Mouse (Mus musculus) frontal cortex, postnatal 25 days (tissue): ENCODE measurements around the gene Ext2.

Experiments
- DNase-seq, 2 experiments: peaks; one replicate each; pipeline ENCODE4 v3.0.0; 2022; ENCODE audit warnings: low spot score in 2 of 2

Ext2 gene

DNA sequence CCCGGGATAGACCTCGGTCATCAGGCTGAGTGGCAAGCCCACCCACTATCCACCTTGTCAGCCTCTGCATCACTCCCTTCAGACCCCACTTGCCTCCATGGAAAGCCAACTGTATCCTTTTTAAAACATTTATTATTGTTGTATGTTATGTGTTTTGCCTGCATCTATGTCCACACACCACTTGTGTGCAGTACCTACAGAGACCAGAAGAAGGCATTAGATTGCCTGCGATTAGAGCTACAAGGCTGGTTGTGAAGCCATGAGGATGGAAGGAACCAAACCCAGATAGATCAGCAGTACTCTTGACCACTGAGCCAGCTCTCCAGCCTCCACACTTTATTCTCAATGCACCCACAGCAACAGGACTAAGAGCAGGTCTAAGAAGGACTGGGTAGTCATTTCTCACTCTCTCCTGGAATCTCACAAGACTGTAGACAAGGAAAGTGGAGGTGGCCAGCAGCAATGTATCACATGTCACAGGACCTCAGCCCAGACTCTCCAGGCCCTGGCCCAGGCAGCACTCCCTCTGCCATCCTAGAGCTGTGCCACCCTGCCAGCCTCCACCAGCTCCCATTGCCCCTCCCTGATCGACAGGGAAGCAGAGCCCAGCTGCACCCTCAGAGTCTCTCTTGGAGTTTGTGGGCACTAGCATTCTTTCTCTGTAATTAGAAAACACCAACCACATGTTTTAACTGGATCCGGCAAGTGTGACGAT lies 15.7 kb downstream of the Ext2 start:
- DNase-seq: no peak

DNA sequence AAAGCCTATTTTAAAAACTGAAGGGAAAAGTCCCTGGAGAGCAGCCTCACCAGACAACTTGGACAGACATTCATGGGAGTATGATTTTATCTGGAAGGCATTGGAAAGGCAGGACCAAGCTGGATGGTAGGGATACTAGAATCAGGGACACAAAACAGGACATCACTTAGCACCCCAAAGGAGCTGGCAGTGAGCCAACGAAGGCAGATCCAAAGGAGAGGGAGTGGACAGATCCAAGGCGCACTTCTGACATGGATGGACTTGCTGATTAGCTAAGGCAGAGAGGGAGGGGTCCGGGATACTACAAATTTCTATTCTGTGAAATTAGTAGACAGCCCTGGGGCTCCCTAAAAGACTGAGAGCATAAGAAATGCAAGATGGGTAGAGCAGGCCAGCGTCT lies 16.8 kb downstream of the Ext2 start:
- DNase-seq: no peak

DNA sequence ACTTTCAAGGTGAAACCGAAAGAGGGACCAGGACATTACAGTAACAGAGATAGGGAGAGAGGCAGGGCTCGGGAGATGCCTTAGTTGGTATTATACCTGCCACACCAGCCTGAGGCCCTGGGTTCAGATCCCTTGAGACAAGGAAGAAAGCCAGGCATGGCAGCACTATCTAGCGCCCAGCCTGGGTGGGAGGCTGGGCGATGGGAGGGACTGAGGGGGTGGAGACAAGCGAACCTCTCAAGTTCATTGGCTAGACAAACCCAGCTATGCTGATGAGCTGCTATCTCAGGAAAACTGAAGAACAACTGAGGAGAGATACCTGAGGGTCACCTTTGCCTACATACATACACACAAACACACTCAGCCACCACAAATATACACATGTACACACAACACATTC lies 17.3 kb downstream of the Ext2 start:
- no peak for DNase-seq

DNA sequence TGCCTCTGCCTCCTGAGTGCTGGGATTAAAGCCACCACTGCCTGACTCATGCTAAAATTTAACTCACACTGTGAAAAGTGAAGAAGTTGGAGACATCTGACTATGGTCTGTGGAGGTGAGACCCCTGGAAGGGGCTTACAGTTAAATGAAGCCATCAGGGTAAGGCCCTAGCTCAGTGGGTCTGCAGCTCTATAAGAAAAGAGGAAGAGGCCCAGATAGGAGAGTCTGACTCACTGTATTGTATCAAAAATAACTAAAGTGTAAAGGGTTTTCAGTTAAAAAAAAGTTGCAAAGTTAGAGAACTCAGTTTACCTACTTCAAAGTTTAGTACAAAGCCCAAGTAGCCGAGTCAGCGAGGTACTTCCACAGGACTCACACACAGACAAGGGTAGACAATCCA lies 19.4 kb downstream of the Ext2 start:
- no peak for DNase-seq

DNA sequence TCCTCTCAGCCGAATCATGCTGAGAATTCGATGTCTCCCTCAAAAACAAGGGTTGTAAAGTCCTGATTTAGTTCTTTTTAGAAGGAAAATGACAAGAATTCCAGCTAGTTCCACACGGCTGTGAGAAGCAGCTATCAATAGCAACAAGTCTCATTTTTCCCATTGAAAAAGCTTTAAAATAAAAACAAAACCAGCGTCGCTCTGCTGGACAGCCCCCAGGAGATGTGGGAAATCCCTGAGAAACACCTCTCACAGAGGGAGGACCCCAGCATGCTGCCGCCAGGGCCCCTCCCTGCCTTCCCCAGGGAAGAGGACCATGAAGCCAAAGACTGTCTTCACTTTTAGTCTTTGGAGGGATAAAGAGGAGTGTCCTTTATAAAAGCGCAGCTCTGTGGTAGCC lies 21.3 kb downstream of the Ext2 start:
- DNase-seq: no peak

DNA sequence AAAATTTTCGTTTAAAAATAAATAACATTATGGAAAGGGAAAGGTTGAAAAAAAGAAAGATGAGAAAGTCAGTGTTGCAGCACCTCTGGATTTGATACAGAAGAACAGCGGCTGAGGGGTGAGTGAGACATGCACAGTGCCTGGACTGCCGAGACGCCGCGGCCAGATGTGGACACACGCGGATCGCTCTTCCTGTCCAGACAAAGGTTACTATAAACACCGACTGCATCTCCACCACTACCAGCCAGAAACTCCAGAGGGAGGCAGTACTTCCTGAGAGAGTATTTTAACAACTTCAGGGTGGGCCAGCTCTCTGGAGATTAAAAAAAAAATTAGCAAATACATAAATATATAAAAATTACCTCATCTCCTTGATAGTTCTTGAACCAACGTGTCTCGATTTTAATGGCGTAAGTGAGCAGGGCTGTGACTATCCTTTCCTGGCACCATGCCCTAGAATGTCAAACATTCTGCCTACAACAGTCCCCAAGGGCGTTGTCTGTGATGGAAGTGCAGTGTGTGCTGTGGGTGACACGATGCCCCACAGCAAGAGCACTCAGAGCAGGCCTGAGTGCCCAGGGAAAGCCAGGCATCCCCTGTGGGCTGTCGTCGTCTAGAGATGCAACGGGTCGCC lies 25.1 kb downstream of the Ext2 start:
- no peak for DNase-seq

DNA sequence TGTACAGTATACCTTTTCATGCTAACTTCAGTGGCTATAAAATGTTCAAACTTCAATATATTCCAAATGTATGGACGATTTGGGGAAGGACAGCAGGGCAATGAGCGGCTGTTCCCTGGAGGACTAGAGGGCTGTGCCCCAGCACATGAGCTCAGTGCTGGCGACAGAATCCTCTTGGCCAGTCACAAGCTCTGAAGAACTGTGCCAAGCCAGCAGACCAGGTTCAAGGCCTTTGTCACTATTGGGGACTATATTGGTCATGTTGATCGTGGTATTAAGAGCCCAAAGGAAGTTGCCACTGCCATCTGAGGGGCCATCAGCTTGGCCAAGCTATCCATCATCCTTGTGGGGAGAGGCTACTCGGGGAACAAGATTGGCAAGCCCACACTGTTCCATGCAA lies 28.0 kb downstream of the Ext2 start:
- DNase-seq: no peak

DNA sequence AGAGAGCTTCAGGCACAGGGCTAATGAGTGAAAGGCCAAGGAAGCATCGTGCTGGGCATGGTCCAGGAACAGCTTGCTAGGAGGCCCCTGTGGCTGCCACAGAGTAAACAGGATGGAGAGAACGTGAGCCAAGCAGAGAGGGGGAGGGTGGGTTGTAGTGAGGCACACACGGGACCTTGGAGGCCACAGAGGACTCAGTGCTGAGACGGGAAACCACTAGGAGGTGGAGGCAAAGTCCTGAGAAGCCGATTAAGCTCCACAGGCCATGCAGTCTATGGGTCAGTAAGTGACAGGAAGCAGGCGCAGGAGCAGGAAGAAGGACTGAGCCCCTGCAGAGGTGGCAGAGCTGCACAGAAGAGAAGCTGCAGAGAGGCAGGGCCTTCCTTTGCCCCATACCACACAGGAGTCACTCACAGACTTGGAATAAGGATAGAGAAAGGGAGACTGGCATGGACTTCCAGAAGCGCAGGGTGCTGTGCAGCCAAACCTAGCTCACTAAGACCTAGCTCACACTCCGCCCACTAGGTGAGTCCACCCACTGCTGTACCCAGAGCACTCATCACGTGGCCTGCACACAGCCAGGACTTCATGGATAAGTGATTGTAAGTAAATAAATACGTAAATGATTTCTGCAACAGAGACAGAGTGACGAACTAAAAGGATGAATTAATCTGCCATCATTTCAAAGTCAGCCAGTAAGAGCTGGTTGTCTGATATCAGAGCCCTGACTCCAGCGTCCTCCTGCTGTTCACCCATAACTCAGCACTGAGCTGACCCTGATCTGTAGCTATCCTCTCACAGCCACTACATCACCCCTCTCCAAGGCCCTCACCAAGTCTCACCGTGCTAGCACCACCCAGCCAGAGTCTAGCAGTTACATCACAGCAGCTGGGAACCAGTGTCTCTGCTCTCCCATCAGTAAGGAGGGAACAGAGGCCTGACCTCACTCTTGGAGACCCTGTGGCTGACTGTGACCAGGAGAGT lies 30.6 kb downstream of the Ext2 start:
- no peak for DNase-seq

DNA sequence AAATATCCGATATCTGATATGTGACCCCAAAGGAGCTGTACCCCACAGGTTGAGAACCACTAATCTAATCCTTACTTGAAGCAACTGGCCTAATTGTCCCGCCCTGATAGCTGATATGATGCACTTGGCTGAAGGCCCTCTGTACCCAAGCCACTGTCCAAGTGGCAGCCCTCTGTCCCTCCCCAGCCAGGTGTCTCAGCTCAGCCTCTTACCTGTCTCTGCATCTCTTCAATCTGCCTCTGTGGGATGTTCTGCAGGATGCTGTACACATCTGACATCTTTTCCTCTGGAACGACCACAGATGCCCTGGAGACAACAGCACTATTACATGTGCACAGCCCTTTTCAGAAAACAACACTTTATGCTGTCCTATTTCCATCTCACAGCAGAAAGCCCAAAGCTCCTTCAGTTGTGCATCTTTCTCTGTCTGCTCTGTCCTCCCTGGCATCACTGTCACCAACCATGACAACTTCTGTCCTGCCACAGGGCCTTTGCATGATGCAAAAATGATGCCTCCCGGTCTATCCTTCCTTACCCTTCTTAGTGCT lies 31.5 kb downstream of the Ext2 start:
- no peak for DNase-seq

DNA sequence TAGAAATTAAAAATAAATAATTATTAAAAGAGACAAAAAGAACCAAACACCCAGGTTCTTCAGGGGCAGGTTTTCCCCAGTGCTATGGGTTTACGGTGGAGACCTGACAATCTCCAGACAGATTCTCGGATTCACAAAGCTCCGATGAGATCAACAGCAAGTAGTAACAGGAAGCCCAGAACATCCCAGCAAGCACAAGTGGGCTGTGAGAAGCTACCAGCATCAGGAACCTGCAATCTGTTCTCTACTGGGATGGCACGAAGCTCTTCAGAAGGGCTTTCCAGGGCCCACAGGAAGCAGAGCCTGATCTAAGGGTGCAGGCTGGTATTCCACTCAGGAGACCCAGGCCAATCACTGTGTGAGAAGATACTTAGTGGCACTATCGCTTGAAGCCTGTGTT lies 33.8 kb downstream of the Ext2 start:
- no peak for DNase-seq

DNA sequence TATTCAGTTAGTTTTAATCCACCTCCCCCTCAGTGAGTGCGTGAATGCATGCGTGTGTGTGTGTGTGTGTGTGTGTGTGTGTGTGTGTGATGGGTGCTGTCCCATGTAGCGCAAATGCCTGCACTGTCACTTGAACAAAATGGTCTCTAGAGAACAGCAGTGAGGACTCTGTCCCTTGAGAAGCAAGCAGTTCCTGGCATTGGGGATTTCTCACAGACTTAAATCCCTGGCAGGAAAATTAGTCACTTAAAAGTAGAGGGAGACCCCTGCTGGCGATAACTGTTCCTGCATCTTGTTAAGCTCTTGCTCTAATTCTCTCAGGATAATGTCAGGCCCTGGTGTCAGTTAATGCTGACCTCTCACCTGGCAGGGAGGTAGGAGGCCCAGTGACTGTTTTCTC lies 36.2 kb downstream of the Ext2 start:
- DNase-seq: peak; percentile 79 to 80

DNA sequence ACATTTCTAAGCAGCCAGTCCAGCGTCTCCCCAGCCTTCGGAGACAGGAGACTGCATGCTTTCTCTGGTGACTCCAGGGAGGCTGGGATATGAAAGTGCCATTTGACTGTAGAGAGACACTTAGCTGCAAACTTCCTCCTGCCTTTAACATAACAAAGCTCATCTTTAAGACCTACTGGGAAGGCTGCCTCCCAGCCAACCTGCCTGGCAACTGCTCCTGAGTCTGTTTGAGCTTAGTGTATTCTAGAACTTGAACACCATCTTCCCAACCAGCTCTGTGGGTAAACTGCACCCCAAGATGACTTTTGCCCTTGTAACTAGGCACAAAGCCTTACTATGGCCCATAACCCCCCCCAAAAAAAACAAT lies 37.0 kb downstream of the Ext2 start:
- no peak for DNase-seq

DNA sequence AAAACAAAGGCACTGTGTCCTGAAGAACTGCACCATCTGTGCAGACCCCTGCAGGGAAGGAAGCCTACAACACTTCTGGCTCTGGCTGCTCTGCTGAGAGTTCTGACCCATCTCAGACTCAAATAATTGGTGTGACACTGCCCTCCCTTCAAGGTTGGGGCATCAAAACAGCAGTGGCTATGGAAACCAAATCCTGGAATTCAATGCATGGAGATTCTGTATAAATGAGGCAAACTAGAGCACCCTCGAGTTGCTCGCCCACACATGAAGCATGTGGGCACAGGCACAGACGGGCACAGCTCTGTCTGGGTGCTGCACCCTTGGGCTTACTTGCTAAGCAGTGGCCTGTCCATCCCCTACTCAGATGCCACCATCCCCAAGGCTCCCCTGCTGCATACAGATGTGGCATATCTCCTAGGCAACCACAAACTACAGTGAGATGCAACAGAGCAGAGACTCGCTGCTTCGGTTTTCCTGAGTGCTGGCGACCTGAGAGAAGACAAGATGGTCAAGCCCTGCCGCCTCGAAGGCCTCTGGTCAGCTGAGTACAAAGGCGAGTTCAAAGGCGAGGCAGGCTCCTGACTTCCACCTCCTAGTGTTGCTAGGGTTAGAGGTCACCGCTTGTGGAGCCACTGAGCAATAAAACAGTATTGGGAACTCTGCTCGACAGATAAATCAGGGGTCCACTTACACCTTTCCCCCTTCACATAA lies 37.5 kb downstream of the Ext2 start:
- no peak for DNase-seq

DNA sequence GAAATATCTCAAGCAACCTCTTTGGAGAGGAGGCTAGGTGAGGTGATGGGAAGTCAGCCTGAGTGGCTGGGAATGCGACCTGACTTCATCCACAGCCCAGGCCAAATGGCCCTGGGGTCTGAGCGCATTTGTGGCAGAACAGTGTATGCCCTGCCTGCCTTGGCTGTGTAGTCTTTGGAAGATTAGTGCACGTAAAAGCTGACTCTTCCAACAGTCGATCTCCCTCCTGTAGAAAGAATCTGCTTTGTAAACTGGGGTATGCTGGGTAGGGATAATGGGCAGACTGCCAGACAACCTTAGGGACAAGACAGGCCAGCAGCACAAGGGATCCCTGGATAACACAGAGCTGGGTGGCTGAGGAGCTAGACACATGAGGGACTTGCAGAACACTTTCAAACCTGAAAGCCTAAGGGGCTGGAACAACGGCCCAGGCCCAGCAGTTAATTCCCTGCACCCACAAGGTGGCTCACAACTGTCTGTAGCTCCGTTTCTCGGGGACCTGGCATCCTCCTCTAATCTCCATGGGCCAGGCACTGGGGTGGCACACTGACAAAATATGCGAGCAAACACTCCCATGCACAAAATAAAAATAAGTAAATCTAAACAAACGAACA lies 38.3 kb downstream of the Ext2 start:
- DNase-seq: no peak

DNA sequence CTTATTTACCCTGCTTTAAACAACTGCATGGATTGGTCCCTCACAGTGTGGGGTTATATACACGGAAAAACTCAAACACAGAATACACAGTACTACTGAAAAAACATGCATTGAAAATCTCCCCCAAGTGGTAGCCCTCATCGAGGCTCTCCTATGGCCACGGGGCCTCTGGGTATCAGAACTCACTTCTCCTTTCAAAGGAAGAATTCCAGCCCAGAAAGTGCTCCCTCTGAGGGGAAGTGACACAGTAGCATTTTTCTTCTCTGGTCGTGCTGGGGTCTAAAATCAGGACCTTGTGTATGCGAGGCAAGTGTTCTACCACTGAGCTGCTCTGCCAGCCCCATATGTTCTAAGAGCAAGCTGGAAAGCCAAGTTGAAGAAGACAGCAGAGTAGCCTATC lies 39.7 kb downstream of the Ext2 start:
- no peak for DNase-seq

DNA sequence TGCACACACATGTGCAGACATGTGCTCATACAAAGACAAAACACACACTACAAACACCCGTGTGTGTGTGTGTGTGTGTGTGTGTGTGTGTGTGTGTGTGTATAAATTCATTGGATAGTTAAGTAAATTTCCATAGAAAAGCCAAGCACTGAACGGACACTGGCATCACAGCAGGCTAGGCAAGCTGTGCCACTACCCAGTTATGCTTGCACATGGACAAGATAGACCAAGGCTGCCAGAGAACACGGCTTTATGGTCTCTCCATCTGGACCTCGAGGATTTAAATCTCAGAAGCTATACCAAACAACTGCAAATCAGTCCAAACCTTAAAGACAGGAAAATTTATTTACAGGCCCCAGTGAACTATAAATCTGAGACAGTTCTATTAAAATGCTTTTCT lies 40.2 kb downstream of the Ext2 start:
- no peak for DNase-seq

DNA sequence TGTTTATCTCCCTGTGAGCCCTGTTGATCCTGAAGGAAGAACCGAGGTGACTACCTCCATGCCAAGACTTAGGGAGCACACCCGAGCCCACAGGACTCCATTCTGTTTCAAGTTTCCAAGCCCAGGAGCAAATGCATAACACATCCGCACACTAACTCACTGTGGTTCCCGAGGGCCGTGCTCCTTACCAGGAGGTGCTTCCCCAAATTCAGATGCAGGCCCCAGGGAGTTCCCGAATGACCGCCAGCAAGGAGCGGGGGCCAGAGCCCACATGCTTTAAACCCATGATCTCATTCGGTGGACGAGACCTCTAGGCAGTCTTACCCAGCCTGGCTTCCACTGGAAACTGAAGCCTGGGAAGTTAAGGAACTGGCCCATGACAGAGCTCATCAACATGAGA lies 41.8 kb downstream of the Ext2 start:
- DNase-seq: no peak

DNA sequence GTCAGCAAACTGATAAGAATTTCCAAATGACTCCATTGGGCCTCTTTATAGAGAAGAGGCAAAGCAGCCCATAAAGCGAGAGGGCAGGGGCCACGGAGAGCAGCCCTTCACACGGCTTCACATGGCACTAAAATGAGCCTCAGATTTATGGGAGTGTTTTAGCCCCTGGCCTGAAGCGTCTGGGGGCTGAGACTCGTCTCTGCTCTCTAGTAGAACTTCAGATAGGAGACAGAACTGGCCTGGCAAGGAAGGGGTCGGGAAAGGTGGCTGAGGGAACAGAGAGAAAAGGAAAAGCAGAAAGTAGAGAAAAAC lies 42.5 kb downstream of the Ext2 start:
- no peak for DNase-seq

DNA sequence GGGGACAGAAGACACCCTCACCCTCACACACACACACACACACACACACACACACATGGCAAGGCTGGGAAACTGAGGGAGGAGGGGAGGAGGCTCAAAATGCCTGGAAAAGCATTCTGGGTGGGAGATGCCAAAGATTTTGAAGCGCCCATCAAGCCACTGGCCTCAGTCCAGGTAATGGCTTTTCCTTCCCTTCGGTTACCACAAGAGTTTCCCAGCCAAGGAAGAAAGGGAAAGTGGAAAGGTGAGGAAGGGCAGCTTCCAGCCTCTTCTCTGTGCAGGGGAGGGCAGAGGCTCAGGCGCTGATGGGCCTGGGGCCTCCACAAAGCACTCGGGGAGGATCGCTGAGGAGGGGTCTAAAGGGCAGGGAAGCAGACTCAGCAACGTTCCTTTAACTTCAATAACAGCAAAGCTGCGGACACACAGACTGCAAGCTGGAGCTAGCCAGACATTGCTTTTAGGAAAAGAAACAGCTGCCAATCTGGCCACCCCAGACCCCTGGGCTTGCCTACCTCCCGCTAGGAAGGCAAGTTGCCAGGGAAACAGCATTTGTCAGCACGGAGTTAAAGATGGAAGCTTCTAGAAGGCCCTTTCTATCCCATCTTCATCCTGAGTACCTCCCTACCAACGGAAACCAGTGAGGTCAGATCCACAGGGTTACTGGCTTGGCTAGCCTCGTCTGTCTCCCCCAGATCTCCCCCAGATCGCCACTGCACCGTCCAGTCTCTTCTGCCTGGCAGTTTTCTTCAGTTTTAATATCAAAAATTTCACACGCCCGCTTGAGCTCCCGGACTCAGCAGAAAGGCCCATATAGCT lies 43.1 kb downstream of the Ext2 start:
- DNase-seq: no peak

DNA sequence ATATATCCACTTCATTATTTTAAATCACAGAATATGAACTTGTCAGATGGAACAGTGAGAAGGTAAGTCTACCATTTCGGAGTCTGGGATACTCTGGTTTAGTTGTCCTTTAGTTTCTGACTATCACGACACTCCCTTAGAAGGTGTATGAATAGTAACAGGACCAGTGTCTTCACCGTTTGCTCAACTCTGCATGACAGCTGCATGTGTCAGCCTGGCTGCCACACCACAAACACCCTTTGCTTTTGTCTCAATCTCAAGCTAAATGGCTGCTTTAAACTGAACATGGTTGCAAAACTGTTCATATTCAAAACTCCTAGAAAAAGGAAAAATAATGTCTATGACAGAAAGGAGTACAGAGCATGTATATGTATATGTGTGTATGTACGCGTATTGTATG lies 43.8 kb downstream of the Ext2 start:
- no peak for DNase-seq

DNA sequence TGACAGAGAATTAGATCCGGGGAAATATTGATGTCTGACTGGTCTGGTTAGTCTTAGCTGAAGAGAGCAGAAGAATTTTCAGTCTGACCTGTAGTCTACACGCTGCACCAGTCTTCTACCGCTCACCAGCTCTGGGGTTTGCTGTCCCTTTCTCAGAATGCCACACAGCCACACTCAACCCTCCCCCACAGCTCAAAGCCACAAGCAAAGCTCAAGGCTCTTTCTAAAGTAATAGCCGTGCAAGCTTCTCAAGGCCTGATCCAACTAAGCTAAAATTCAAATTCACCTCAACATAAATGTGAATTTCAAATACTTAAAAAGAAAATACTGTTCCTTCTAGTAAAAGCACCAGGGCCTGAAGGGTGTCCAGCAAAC lies 45.3 kb downstream of the Ext2 start:
- DNase-seq: no peak
